Mouse (Mus musculus): ENCODE results near the gene Agpat3. TPM values are rescaled to one million over a fixed set of nuclear protein-coding genes. Genes with fewer than 3 reads are reported as not detected.
A peak's percentile ranks its signal among the peaks of the same experiment; 100 is the strongest.

Agpat3 gene
- total and polyA plus RNA-seq, 3 experiments, result 0.07 TPM; not detected in 2

GRCm38 (mm10) chr10:78237809-78238208 lies 114.5 kb downstream of the Agpat3 start:
- H3K4me3 ChIP-seq (ENCODE audit: control insufficient read depth in 1 of 2, insufficient read depth in 1 of 2, low read depth in 2 of 2, low read length in 2 of 2), result no peak overlapping the region
- H3K36me3 ChIP-seq (ENCODE audit: control insufficient read depth in 1 of 2, insufficient read depth in 2 of 2, low read length in 2 of 2), result peaks cover 3 to 10% of the 10 kb centered on the region in 2 experiments; a peak in 3 of 4 replicates
- no peak for TF ChIP-seq MAZ (IDR thresholded peaks at IDR 0.05; ENCODE audit: low read depth, low read length)
- no peak for TF ChIP-seq UBTF (IDR thresholded peaks at IDR 0.05; ENCODE audit: borderline replicate concordance, insufficient read depth, low read depth, low read length)
- no peaks in the 10 kb centered on the region for H3K27me3 ChIP-seq (ENCODE audit: control insufficient read depth in 1 of 2, insufficient read depth in 2 of 2, low read length in 2 of 2)
- H3K9ac ChIP-seq (ENCODE audit: control insufficient read depth, low read depth, low read length, poor library complexity, severe bottlenecking), result no peak overlapping the region
- DNase-seq (ENCODE audit: low read depth, low spot score), result no peak
- H3K4me1 ChIP-seq (ENCODE audit: control insufficient read depth in 1 of 2, insufficient read depth in 2 of 2, low read length in 2 of 2), result peaks cover 2% of the 10 kb centered on the region in 2 experiments; a peak in 1 of 4 replicates
- no peaks in the 10 kb centered on the region for H3K9me3 ChIP-seq (replicated peaks; ENCODE audit: insufficient read depth, low read length)
- peaks cover 46% of the 10 kb centered on the region for H3K79me2 ChIP-seq (ENCODE audit: control insufficient read depth, insufficient read depth, low read length, poor library complexity)
- no peak overlapping the region for H3K27ac ChIP-seq (ENCODE audit: control insufficient read depth, low read depth, low read length)

- peaks cover 1 to 7% of the 10 kb centered on the region in 2 experiments; a peak in 3 of 4 replicates for H3K36me3 ChIP-seq (ENCODE audit: control insufficient read depth in 1 of 2, insufficient read depth in 2 of 2, low read length in 2 of 2)
- H3K4me1 ChIP-seq (ENCODE audit: control insufficient read depth in 1 of 2, insufficient read depth in 2 of 2, low read length in 2 of 2), result peaks cover 0 to 2% of the 10 kb centered on the region in 2 experiments; a peak in 1 of 4 replicates
- H3K27ac ChIP-seq (ENCODE audit: control insufficient read depth, low read depth, low read length), result no peak overlapping the region
- H3K79me2 ChIP-seq (ENCODE audit: control insufficient read depth, insufficient read depth, low read length, poor library complexity), result peaks cover 43% of the 10 kb centered on the region
- H3K4me3 ChIP-seq (ENCODE audit: control insufficient read depth in 1 of 2, insufficient read depth in 1 of 2, low read depth in 2 of 2, low read length in 2 of 2), result no peak overlapping the region
- no peaks in the 10 kb centered on the region for H3K27me3 ChIP-seq (ENCODE audit: control insufficient read depth in 1 of 2, insufficient read depth in 2 of 2, low read length in 2 of 2)
- no peak overlapping the region for H3K9ac ChIP-seq (ENCODE audit: control insufficient read depth, low read depth, low read length, poor library complexity, severe bottlenecking)
- no peaks in the 10 kb centered on the region for H3K9me3 ChIP-seq (replicated peaks; ENCODE audit: insufficient read depth, low read length)
- TF ChIP-seq ELF1 (IDR thresholded peaks at IDR 0.05; ENCODE audit: low read depth, low read length) (no peak), NRF1 (IDR thresholded peaks at IDR 0.05; ENCODE audit: insufficient read depth, low read depth, low read length, poor library complexity, severe bottlenecking) (no peak), POLR2AphosphoS2 (IDR thresholded peaks at IDR 0.05; ENCODE audit: low read length) (no peak), NELFE (IDR thresholded peaks at IDR 0.05; ENCODE audit: low read depth, low read length) (no peak), ZC3H11A (IDR thresholded peaks at IDR 0.05; ENCODE audit: low read depth, low read length) (no peak)
- DNase-seq (ENCODE audit: low read depth, low spot score), result no peak
Observed at GRCm38 (mm10) chr10:78236885-78237629, 115.2 kb downstream of the Agpat3 start.

DNA sequence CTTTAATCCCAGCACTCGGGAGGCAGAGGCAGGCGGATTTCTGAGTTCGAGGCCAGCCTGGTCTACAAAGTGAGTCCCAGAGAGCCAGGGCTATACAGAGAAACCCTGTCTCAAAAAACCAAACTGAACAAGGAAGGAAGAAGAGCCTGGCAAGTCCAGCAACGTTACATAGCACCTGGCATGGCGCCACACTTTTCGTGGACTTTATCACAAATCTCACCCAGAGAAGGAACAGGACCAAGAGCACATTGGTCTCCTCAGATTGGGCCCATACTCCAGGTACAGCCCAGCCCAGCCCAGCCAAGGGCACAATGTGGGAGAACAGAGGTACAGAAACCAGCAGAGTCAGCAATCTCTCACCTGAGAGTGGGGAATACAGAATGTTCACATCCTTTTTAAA lies 118.5 kb downstream of the Agpat3 start:
- Histone ChIP-seq H3K36me3 (ENCODE audit: control insufficient read depth in 1 of 2, insufficient read depth in 2 of 2, low read length in 2 of 2) (peaks cover 7 to 8% of the 10 kb centered on the region in 2 experiments; a peak in 3 of 4 replicates), H3K27ac (ENCODE audit: control insufficient read depth, low read depth, low read length) (no peak overlapping the region), H3K27me3 (ENCODE audit: control insufficient read depth in 1 of 2, insufficient read depth in 2 of 2, low read length in 2 of 2) (no peaks in the 10 kb centered on the region), H3K4me1 (ENCODE audit: control insufficient read depth in 1 of 2, insufficient read depth in 2 of 2, low read length in 2 of 2) (peaks cover 0 to 2% of the 10 kb centered on the region in 2 experiments; a peak in 1 of 4 replicates), H3K79me2 (ENCODE audit: control insufficient read depth, insufficient read depth, low read length, poor library complexity) (peaks cover 30% of the 10 kb centered on the region), H3K4me3 (ENCODE audit: control insufficient read depth in 1 of 2, insufficient read depth in 1 of 2, low read depth in 2 of 2, low read length in 2 of 2) (no peak overlapping the region), H3K9me3 (replicated peaks; ENCODE audit: insufficient read depth, low read length) (no peaks in the 10 kb centered on the region), H3K9ac (ENCODE audit: control insufficient read depth, low read depth, low read length, poor library complexity, severe bottlenecking) (no peak overlapping the region)
- DNase-seq (ENCODE audit: low read depth, low spot score), result peak; percentile 57
- TF ChIP-seq MAFK (IDR thresholded peaks at IDR 0.05; ENCODE audit: borderline replicate concordance, low read depth, low read length) (peak; percentile 50; the same call in 1 of the 2 replicates), CTCF (IDR thresholded peaks at IDR 0.05 in 2 of 3, conservative IDR thresholded peaks at IDR 0.05 in 1 of 3; ENCODE audit: control insufficient read depth in 1 of 3, insufficient read depth in 1 of 3, low read depth in 2 of 3, low read length in 3 of 3, poor library complexity in 1 of 3, severe bottlenecking in 1 of 3) (no peak)

Data from MEL (cell line).